Mouse (Mus musculus) limb, embryonic 14.5 days (tissue): ENCODE data around the gene Dennd2d. TPM values are rescaled to one million over a fixed set of nuclear protein-coding genes. Genes with fewer than 3 reads are reported as not detected.
A peak's percentile ranks its signal among the peaks of the same experiment; 100 is the strongest.

Experiments used
- ATAC-seq: fragments of 200-750 bp; cut with Nextera tagmentation; 2 replicates; pipeline ENCODE4 v1.8.0; 2017; ENCODE audit warnings: low read depth, moderate number of reproducible peaks, moderate TSS enrichment; ENCODE audit not compliant: low FRiP score
- DNase-seq: peaks from one replicate; pipeline ENCODE4 v3.0.0-alpha.2; 2015; ENCODE audit warnings: low spot score
- H3K27ac ChIP-seq: fragments of 300-500 bp; sonication (generic); replicated peaks from 2 replicates; pipeline ENCODE4 v1.5.1; 2014; ENCODE audit warnings: low read depth, mild to moderate bottlenecking, low read length, moderate library complexity, mixed read lengths
- H3K27me3 ChIP-seq: fragments of 300-500 bp; sonication (generic); 2 replicates; pipeline ENCODE4 v1.6.1; 2014; ENCODE audit warnings: low read length, mixed read lengths; ENCODE audit not compliant: control insufficient read depth, insufficient read depth
- H3K36me3 ChIP-seq: fragments of 300-500 bp; sonication (generic); 2 replicates; pipeline ENCODE4 v1.6.1; 2014; ENCODE audit warnings: mild to moderate bottlenecking, low read length, moderate library complexity, mixed read lengths; ENCODE audit not compliant: control insufficient read depth, insufficient read depth
- H3K4me1 ChIP-seq: fragments of 300-500 bp; sonication (generic); 2 replicates; pipeline ENCODE4 v1.6.1; 2014; ENCODE audit warnings: antibody characterized with exemption, low read length, mixed read lengths; ENCODE audit not compliant: control insufficient read depth, insufficient read depth
- H3K4me2 ChIP-seq: fragments of 300-500 bp; sonication (generic); replicated peaks from 2 replicates; pipeline ENCODE4 v1.6.1; 2014; ENCODE audit warnings: low read depth, mild to moderate bottlenecking, low read length, moderate library complexity; ENCODE audit not compliant: severe bottlenecking
- H3K4me3 ChIP-seq: fragments of 300-500 bp; sonication (generic); replicated peaks from 2 replicates; pipeline ENCODE4 v1.5.1; 2014; ENCODE audit warnings: low read length
- H3K9ac ChIP-seq: fragments of 300-500 bp; sonication (generic); 2 replicates; pipeline ENCODE4 v1.6.1; 2014; ENCODE audit warnings: mild to moderate bottlenecking, low read depth, low read length, moderate library complexity; ENCODE audit not compliant: severe bottlenecking
- H3K9me3 ChIP-seq: fragments of 300-500 bp; sonication (generic); 2 replicates; pipeline ENCODE4 v1.6.1; 2016; ENCODE audit warnings: low read length; ENCODE audit not compliant: control insufficient read depth
- POLR2A ChIP-seq: fragments of 200-500 bp; IDR thresholded peaks from 2 replicates; pipeline ENCODE4 v1.8.0; 2012; ENCODE audit warnings: inconsistent platforms, mild to moderate bottlenecking, moderate library complexity, borderline replicate concordance; ENCODE audit not compliant: insufficient read depth, insufficient read length; ENCODE audit errors: extremely low read depth
- WGBS: fragments of 180-500 bp; shearing (Covaris S2); extraction: QIAGEN DNeasy Blood & Tissue Kit; methylation state at CpG from one replicate; pipeline ENCODE4 v1.1.7; 2014; 5-methylcytosine and 5-hydroxymethylcytosine counted together
- polyA plus RNA-seq, 2 experiments: library from polyadenylated mRNA; depleted of rRNA in 1 of 2; stranded (reverse) in 1 of 2; unstranded in 1 of 2; fragments of >200 nt; fragmentation: Nextera tagmentation in 1 of 2; extraction: Ambion mirVana in 1 of 2; gene quantifications; 2 replicates each; pipeline versions ENCODE4 v1.2.1 to v1.2.3; 2012 to 2014

The Dennd2d gene
- polyA plus RNA-seq, 2 experiments, result 3.5 to 5.9 TPM

DNA sequence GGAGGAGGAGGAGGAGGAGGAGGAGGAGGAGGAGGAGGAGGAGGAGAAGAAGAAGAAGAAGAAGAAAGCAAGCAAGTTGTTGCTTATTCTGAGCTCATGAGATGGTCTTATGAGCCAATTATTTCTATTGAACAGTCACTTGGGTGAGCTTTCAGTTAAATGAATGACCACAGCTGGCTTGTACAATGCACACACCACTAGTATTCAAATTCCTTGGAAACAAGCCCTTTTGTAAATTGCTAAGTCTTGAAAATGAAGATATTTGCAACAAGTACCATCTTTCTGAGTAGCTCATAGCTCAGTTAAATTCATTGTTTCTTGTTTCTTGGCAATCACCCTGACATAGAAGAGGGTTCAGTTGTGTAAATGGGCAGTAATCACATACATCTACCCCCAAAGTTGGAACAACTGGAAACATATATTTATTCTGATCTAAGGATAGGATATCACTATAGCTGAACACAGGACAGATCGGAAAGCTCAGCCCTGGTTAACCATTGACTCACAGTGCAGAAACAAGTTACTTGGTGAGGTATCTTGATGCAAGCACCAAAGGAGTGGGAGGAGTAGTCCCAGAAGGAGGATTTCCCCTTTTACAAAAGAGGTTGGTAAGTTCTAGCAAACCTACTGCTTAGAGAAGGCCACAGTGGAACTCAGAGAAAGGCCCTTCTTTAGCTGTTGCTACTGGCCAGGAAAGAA is 13.3 kb downstream of the Dennd2d start:
- WGBS, result 90% methylated on average over 1 of the region's 1 CpGs
- no peak for ATAC-seq
- Histone ChIP-seq H3K27me3 (no peaks in the 10 kb centered on the region), H3K9me3 (no peaks in the 10 kb centered on the region), H3K27ac (no peak overlapping the region), H3K4me1 (no peaks in the 10 kb centered on the region), H3K9ac (no peak overlapping the region), H3K4me3 (no peak overlapping the region), H3K4me2 (no peak overlapping the region), H3K36me3 (0 out of 2 replicates have a peak, but pooled peaks cover 4% of the 10 kb centered on the region)
- TF ChIP-seq POLR2A, result no peak
- no peak for DNase-seq

DNA sequence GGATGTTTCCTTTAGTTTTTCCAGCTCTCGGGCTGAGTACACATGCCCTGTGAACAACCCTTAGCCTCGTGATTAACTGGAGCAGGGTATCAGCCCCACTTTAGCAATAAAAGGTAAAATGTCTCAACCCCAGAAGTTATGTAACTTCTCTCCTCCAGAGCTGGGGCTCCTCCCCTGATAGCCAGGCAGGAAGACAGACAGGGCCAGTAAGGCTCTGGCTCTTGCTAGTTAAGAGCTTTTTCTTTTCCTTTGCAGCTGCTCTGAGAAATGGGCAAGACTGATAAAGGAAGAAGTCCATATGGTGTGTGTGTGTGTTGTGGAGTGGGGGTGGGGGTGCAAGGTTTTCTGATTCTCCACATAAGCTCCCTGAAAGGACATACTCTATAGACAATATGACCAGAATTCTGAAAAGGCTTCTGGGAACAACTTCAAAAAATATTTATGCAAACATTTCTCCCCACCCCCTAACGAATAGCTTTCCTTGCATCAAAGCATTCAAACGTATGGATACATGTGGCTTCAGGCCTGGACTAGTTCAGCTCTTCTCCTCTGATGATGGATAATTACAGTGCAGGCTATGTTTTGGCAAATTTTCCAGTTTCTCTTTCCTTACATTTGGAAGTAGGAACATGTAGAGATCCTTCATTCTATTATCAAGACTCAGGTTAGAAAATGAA is 14.0 kb downstream of the Dennd2d start:
- H3K4me3 ChIP-seq, result no peak overlapping the region
- no peaks in the 10 kb centered on the region for H3K4me1 ChIP-seq
- 46% methylated on average over 4 of the region's 4 CpGs for WGBS
- 0 out of 2 replicates have a peak, but pooled peaks cover 4% of the 10 kb centered on the region for H3K36me3 ChIP-seq
- TF ChIP-seq POLR2A, result no peak
- no peaks in the 10 kb centered on the region for H3K27me3 ChIP-seq
- ATAC-seq (no peak), DNase-seq (peak; percentile 39)
- no peak overlapping the region for H3K27ac ChIP-seq
- no peak overlapping the region for H3K9ac ChIP-seq
- H3K4me2 ChIP-seq, result no peak overlapping the region
- H3K9me3 ChIP-seq, result no peaks in the 10 kb centered on the region

DNA sequence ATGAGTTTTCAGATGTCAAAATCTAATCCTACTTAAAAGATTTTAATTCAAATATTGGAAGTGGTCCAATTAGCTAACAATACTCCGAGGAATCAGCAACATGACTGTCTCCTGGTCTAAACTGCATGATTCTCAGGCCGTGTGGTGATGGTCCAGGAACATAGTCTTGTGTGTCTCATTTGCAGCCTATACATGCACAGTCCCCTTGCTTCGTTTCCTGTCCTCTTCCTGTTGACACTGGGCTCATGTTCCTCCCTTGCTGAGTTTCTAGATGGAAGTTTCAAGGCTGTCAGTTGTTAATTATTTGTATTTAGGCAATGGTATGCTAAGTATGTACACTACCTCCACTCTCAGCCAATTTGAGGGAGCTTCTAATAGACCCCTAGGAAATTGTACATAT is 14.8 kb downstream of the Dennd2d start:
- Histone ChIP-seq H3K27ac (no peak overlapping the region), H3K27me3 (no peaks in the 10 kb centered on the region), H3K9me3 (no peaks in the 10 kb centered on the region), H3K4me2 (no peak overlapping the region), H3K4me3 (no peak overlapping the region), H3K4me1 (no peaks in the 10 kb centered on the region), H3K36me3 (0 out of 2 replicates have a peak, but pooled peaks cover 10% of the 10 kb centered on the region), H3K9ac (no peak overlapping the region)
- 68% methylated on average over 3 of the region's 3 CpGs for WGBS
- DNase-seq, result no peak
- no peak for TF ChIP-seq POLR2A
- no peak for ATAC-seq

DNA sequence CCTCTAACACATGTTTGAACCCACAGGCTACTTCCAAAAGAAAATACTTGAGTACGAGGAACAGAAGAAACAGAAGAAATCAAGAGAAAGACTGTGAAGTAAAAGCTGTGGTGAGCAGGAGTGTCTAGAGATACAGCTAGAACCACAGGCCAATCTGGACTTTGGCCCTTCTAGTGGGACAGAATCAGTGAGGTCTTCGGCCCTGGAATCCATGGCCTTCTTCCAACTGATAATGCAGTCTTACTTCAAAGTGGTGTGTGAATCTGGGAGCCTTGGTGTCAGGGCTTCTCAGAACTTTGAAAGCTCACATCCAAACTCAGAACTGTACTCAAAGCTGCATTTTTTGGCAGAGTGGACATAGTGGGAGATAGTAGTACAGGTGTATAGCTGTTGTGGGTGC is 18.3 kb downstream of the Dennd2d start:
- no peaks in the 10 kb centered on the region for H3K4me1 ChIP-seq
- peaks cover 33% of the 10 kb centered on the region for H3K36me3 ChIP-seq
- 88% methylated on average over 2 of the region's 2 CpGs for WGBS
- no peaks in the 10 kb centered on the region for H3K27me3 ChIP-seq
- no peak overlapping the region for H3K4me3 ChIP-seq
- no peak for ATAC-seq
- DNase-seq, result no peak
- H3K4me2 ChIP-seq, result no peak overlapping the region
- no peak overlapping the region for H3K27ac ChIP-seq
- TF ChIP-seq POLR2A, result no peak
- no peaks in the 10 kb centered on the region for H3K9me3 ChIP-seq
- H3K9ac ChIP-seq, result no peak overlapping the region

DNA sequence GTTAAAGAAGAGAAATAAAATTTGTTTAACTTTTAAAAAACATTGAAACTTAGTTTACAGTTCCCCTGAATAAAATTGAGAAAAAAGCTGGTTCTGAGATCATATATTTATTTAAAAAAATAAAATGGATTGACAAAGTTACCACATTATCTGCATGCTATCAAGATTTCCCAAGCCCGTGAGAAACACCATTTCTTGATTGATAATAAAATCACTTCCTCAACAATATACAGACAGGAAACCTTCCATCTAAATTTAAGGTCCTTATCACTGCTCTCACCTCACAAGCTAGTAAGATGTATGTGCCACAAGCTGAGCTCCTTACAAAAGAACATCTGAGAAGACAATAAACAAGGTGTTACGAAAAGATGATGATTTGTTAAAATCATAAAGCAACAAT is 20.7 kb downstream of the Dennd2d start:
- Histone ChIP-seq H3K4me3 (no peak overlapping the region), H3K9me3 (no peaks in the 10 kb centered on the region), H3K27me3 (no peaks in the 10 kb centered on the region), H3K36me3 (peaks cover 33% of the 10 kb centered on the region), H3K4me1 (no peaks in the 10 kb centered on the region), H3K27ac (no peak overlapping the region), H3K4me2 (no peak overlapping the region), H3K9ac (no peak overlapping the region)
- no peak for DNase-seq
- no peak for ATAC-seq
- TF ChIP-seq POLR2A, result no peak
- 89% methylated on average over 2 of the region's 2 CpGs for WGBS
